Mouse (Mus musculus): Measurements from ENCODE around the gene St5. TPM values are rescaled to one million over a fixed set of nuclear protein-coding genes. Genes with fewer than 3 reads are reported as not detected.

St5 gene
- polyA plus RNA-seq, 1 experiment = 42.2 TPM

DNA sequence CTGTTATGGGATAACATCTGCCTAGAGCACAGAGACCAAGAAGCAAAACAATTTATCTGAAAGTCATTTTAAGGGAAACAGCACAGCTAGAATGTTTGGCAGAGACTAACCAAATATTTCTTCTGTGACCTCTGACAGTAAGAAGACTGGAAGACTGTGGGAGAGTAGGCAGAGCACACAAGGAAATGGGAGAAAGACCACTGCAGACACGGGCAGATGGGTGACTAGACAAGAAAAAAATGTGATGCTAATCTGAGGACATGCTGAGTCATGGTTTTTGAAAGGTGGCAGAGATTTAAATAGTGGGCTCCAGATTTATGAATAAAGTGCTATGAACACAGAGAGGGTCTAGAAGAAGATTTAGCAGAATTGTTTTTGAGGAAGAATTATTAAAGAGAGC is 61.4 kb downstream of the St5 start:
- no peak overlapping the region for H3K4me3 ChIP-seq (ENCODE audit: low read depth, low read length)
- H3K4me1 ChIP-seq (ENCODE audit: control insufficient read depth, insufficient read depth, low read length) = no peaks in the 10 kb centered on the region
- TF ChIP-seq POLR2A (IDR thresholded peaks at IDR 0.05; ENCODE audit: insufficient read depth, low read length) (no peak), CTCF (IDR thresholded peaks at IDR 0.05; ENCODE audit: low read depth, low read length) (no peak), EP300 (IDR thresholded peaks at IDR 0.05; ENCODE audit: insufficient read depth, low read depth, low read length) (no peak)
- H3K27ac ChIP-seq (ENCODE audit: insufficient read depth, low read length) = no peak overlapping the region
- H3K27me3 ChIP-seq (ENCODE audit: control insufficient read depth, insufficient read depth, low read length, poor library complexity, severe bottlenecking) = no peaks in the 10 kb centered on the region
- H3K9ac ChIP-seq (ENCODE audit: low read depth, poor library complexity, severe bottlenecking) = no peak overlapping the region
- no peaks in the 10 kb centered on the region for H3K36me3 ChIP-seq (ENCODE audit: control insufficient read depth, insufficient read depth, low read length, poor library complexity, severe bottlenecking)
- H3K9me3 ChIP-seq (replicated peaks; ENCODE audit: control insufficient read depth, insufficient read depth, low read length, poor library complexity, severe bottlenecking) = no peaks in the 10 kb centered on the region

DNA sequence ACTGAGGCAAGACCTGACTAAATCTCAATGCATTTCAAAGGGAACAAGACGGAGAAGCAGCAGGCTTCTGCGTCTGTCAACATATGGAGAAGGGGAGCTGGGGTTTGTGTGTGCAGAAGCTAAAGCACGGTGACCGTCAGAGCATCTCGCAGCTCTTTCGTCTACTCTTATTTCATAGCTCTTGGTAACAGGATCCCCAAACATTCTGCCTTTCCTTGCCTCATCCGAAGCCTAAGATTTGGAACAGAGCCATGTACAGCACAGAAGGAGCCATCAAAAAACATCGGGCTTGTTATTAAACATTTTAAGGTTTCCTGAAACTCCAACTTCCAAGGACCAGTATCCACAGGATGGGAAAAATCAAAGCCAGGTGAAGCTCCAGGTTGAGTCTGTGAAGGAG is 62.3 kb downstream of the St5 start:
- Histone ChIP-seq H3K36me3 (ENCODE audit: control insufficient read depth, insufficient read depth, low read length, poor library complexity, severe bottlenecking) (no peaks in the 10 kb centered on the region), H3K27me3 (ENCODE audit: control insufficient read depth, insufficient read depth, low read length, poor library complexity, severe bottlenecking) (no peaks in the 10 kb centered on the region), H3K9me3 (replicated peaks; ENCODE audit: control insufficient read depth, insufficient read depth, low read length, poor library complexity, severe bottlenecking) (no peaks in the 10 kb centered on the region), H3K9ac (ENCODE audit: low read depth, poor library complexity, severe bottlenecking) (no peak overlapping the region), H3K4me3 (ENCODE audit: low read depth, low read length) (no peak overlapping the region), H3K27ac (ENCODE audit: insufficient read depth, low read length) (no peak overlapping the region), H3K4me1 (ENCODE audit: control insufficient read depth, insufficient read depth, low read length) (no peaks in the 10 kb centered on the region)
- TF ChIP-seq CTCF (IDR thresholded peaks at IDR 0.05; ENCODE audit: low read depth, low read length) = no peak
- no peak for TF ChIP-seq EP300 (IDR thresholded peaks at IDR 0.05; ENCODE audit: insufficient read depth, low read depth, low read length)
- no peak for TF ChIP-seq POLR2A (IDR thresholded peaks at IDR 0.05; ENCODE audit: insufficient read depth, low read length)

DNA sequence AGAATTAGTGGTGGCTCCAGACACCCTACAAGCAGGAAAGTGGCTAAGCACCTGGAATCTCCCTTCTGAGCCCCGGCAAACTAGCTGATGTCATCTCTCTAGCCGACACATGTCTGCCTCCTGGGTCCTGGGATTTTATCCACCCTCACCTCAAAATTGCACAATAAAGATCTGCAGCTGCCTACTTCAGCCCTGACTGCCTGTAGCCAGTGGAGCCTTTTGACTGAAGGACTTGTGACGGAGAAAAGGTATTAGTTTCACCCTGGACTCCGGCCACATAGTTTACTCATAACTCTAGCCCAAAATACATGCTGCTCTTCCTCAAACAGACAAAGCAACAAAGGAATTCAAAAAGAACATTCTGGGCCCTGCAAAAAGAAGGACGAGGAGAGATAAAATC is 66.0 kb downstream of the St5 start:
- Histone ChIP-seq H3K27ac (ENCODE audit: insufficient read depth, low read length) (no peak overlapping the region), H3K9me3 (replicated peaks; ENCODE audit: control insufficient read depth, insufficient read depth, low read length, poor library complexity, severe bottlenecking) (no peaks in the 10 kb centered on the region), H3K36me3 (ENCODE audit: control insufficient read depth, insufficient read depth, low read length, poor library complexity, severe bottlenecking) (no peaks in the 10 kb centered on the region), H3K9ac (ENCODE audit: low read depth, poor library complexity, severe bottlenecking) (no peak overlapping the region), H3K27me3 (ENCODE audit: control insufficient read depth, insufficient read depth, low read length, poor library complexity, severe bottlenecking) (no peaks in the 10 kb centered on the region), H3K4me3 (ENCODE audit: low read depth, low read length) (no peak overlapping the region), H3K4me1 (ENCODE audit: control insufficient read depth, insufficient read depth, low read length) (no peaks in the 10 kb centered on the region)
- no peak for TF ChIP-seq EP300 (IDR thresholded peaks at IDR 0.05; ENCODE audit: insufficient read depth, low read depth, low read length)
- no peak for TF ChIP-seq POLR2A (IDR thresholded peaks at IDR 0.05; ENCODE audit: insufficient read depth, low read length)
- TF ChIP-seq CTCF (IDR thresholded peaks at IDR 0.05; ENCODE audit: low read depth, low read length) = no peak

DNA sequence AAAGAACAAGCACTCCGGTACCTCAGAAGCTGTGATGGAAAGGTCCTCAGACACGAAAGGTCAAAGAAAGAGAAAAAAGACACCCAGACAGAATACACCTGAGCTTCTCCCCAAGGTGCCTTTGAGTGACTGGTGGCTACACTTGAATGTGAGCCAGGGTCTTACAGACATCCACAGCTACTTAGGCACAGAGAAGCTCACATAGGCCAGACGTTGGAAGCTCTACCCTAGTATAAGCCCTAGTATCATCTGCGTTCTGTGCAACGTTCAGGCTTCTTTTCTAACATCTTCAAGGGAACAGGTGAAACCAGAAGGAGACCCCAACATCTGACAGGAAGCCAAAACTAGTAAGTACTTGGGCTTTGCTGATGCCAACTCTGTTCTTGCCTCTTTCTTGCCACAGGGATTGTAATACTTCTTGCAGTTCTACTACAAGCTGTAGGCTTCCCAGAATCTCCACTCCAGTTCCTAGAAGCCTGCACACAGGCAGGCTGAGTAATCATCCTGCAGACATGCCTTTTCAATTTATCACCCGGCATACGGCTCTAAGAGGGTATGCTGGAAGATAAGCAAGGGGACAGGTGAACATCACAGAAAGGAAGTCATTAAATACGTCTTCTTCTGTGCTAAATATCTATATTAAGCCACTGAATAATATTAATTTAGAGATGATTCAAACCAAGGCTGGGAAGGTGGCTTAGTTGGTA is 67.2 kb downstream of the St5 start:
- Histone ChIP-seq H3K27ac (ENCODE audit: insufficient read depth, low read length) (no peak overlapping the region), H3K9me3 (replicated peaks; ENCODE audit: control insufficient read depth, insufficient read depth, low read length, poor library complexity, severe bottlenecking) (no peaks in the 10 kb centered on the region), H3K36me3 (ENCODE audit: control insufficient read depth, insufficient read depth, low read length, poor library complexity, severe bottlenecking) (no peaks in the 10 kb centered on the region), H3K9ac (ENCODE audit: low read depth, poor library complexity, severe bottlenecking) (no peak overlapping the region), H3K27me3 (ENCODE audit: control insufficient read depth, insufficient read depth, low read length, poor library complexity, severe bottlenecking) (no peaks in the 10 kb centered on the region), H3K4me1 (ENCODE audit: control insufficient read depth, insufficient read depth, low read length) (no peaks in the 10 kb centered on the region), H3K4me3 (ENCODE audit: low read depth, low read length) (no peak overlapping the region)
- TF ChIP-seq EP300 (IDR thresholded peaks at IDR 0.05; ENCODE audit: insufficient read depth, low read depth, low read length) (no peak), CTCF (IDR thresholded peaks at IDR 0.05; ENCODE audit: low read depth, low read length) (no peak), POLR2A (IDR thresholded peaks at IDR 0.05; ENCODE audit: insufficient read depth, low read length) (no peak)

DNA sequence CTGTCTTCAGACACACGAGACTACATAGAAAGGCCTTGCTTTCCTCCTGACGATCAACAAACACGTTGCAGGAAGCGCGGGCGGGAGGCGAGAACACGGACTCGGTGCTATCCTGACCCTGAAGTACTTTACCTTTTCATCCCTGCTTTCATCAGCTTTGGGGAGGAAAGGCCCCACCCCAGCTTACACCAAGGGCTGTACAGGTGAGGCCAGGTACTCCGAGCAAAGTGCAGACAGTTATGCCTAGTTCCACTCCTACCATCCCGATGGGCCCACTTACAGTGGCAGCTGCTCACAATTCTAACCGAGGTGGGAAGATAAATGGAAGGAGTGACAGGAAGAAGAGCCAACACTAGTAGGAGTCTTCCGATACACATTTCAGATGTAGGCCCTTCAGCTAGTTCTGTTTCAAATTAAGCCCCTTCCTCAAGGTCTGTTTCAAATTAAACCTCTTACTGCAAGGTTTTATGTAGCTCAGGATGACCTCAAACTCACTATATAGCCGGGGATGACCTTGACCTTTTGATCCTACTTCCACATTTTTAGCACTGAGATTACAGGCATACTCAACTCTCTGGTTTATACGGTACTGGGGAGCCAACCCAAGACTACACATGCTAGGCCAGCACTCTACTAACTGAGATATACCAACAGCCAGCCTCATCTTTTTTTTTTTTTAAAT is 69.9 kb downstream of the St5 start:
- H3K4me3 ChIP-seq (ENCODE audit: low read depth, low read length) = no peak overlapping the region
- TF ChIP-seq CTCF (IDR thresholded peaks at IDR 0.05; ENCODE audit: low read depth, low read length) (no peak), EP300 (IDR thresholded peaks at IDR 0.05; ENCODE audit: insufficient read depth, low read depth, low read length) (no peak), POLR2A (IDR thresholded peaks at IDR 0.05; ENCODE audit: insufficient read depth, low read length) (no peak)
- H3K27me3 ChIP-seq (ENCODE audit: control insufficient read depth, insufficient read depth, low read length, poor library complexity, severe bottlenecking) = no peaks in the 10 kb centered on the region
- H3K27ac ChIP-seq (ENCODE audit: insufficient read depth, low read length) = no peak overlapping the region
- no peaks in the 10 kb centered on the region for H3K9me3 ChIP-seq (replicated peaks; ENCODE audit: control insufficient read depth, insufficient read depth, low read length, poor library complexity, severe bottlenecking)
- H3K36me3 ChIP-seq (ENCODE audit: control insufficient read depth, insufficient read depth, low read length, poor library complexity, severe bottlenecking) = no peaks in the 10 kb centered on the region
- no peak overlapping the region for H3K9ac ChIP-seq (ENCODE audit: low read depth, poor library complexity, severe bottlenecking)
- H3K4me1 ChIP-seq (ENCODE audit: control insufficient read depth, insufficient read depth, low read length) = no peaks in the 10 kb centered on the region

DNA sequence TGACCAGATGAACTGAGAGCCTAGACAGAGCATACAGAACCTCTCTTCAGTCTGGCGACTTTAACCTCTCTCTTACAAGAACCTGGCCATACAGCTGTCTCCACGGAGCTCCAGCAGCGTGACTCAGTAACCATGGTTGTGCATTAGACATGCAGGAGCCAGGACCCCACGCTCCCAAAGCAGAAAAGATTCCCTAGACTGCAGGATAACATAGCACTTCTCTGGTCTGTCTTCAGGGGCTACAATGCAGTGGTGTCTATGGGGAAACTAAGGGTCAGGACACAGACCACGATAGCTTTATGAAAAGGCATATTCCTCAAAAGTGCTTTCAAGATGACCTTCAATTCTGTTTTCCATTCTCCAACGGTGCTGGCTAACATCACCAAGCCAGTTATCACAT is 72.1 kb downstream of the St5 start:
- H3K36me3 ChIP-seq (ENCODE audit: control insufficient read depth, insufficient read depth, low read length, poor library complexity, severe bottlenecking) = no peaks in the 10 kb centered on the region
- no peak overlapping the region for H3K27ac ChIP-seq (ENCODE audit: insufficient read depth, low read length)
- H3K4me1 ChIP-seq (ENCODE audit: control insufficient read depth, insufficient read depth, low read length) = no peaks in the 10 kb centered on the region
- TF ChIP-seq POLR2A (IDR thresholded peaks at IDR 0.05; ENCODE audit: insufficient read depth, low read length) (no peak), CTCF (IDR thresholded peaks at IDR 0.05; ENCODE audit: low read depth, low read length) (no peak), EP300 (IDR thresholded peaks at IDR 0.05; ENCODE audit: insufficient read depth, low read depth, low read length) (no peak)
- H3K27me3 ChIP-seq (ENCODE audit: control insufficient read depth, insufficient read depth, low read length, poor library complexity, severe bottlenecking) = no peaks in the 10 kb centered on the region
- H3K9me3 ChIP-seq (replicated peaks; ENCODE audit: control insufficient read depth, insufficient read depth, low read length, poor library complexity, severe bottlenecking) = no peaks in the 10 kb centered on the region
- H3K9ac ChIP-seq (ENCODE audit: low read depth, poor library complexity, severe bottlenecking) = no peak overlapping the region
- no peak overlapping the region for H3K4me3 ChIP-seq (ENCODE audit: low read depth, low read length)

All from ES-Bruce4 (cell line).